Mouse (Mus musculus): ENCODE data around the gene Lamc2. TPM values are rescaled to one million over a fixed set of nuclear protein-coding genes. Genes with fewer than 3 reads are reported as not detected.
A peak's percentile ranks its signal among the peaks of the same experiment; 100 is the strongest.

Gene Lamc2
- total RNA-seq, 1 experiment from 2014 or later: not detected

- no peak for ATAC-seq (ENCODE audit: extremely low read depth, insufficient number of reproducible peaks, low FRiP score, poor library complexity, severe bottlenecking)
These were observed 49.6 kb downstream of the Lamc2 start for GRCm38 (mm10) chr1:153136647-153137046.

- no peak for ATAC-seq (ENCODE audit: extremely low read depth, insufficient number of reproducible peaks, low FRiP score, poor library complexity, severe bottlenecking)
These were observed 52.1 kb downstream of the Lamc2 start for GRCm38 (mm10) chr1:153133865-153134781.

- no peak for ATAC-seq (ENCODE audit: extremely low read depth, insufficient number of reproducible peaks, low FRiP score, poor library complexity, severe bottlenecking)
These were observed 56.1 kb downstream of the Lamc2 start for GRCm38 (mm10) chr1:153129992-153130713.

GRCm38 (mm10) chr1:153128780-153129179 is 57.5 kb downstream of the Lamc2 start:
- no peak for ATAC-seq (ENCODE audit: extremely low read depth, insufficient number of reproducible peaks, low FRiP score, poor library complexity, severe bottlenecking)

GRCm38 (mm10) chr1:153127622-153128021 is 58.6 kb downstream of the Lamc2 start:
- no peak for ATAC-seq (ENCODE audit: extremely low read depth, insufficient number of reproducible peaks, low FRiP score, poor library complexity, severe bottlenecking)

- no peak for ATAC-seq (ENCODE audit: extremely low read depth, insufficient number of reproducible peaks, low FRiP score, poor library complexity, severe bottlenecking)
These were observed 59.5 kb downstream of the Lamc2 start for GRCm38 (mm10) chr1:153126491-153127381.

- no peak for ATAC-seq (ENCODE audit: extremely low read depth, insufficient number of reproducible peaks, low FRiP score, poor library complexity, severe bottlenecking)
These were observed 60.7 kb downstream of the Lamc2 start for GRCm38 (mm10) chr1:153125287-153126275.

GRCm38 (mm10) chr1:153124502-153124901 is 61.7 kb downstream of the Lamc2 start:
- no peak for ATAC-seq (ENCODE audit: extremely low read depth, insufficient number of reproducible peaks, low FRiP score, poor library complexity, severe bottlenecking)

GRCm38 (mm10) chr1:153122764-153123163 is 63.5 kb downstream of the Lamc2 start:
- ATAC-seq (ENCODE audit: extremely low read depth, insufficient number of reproducible peaks, low FRiP score, poor library complexity, severe bottlenecking): no peak

- no peak for ATAC-seq (ENCODE audit: extremely low read depth, insufficient number of reproducible peaks, low FRiP score, poor library complexity, severe bottlenecking)
These were observed 64.9 kb downstream of the Lamc2 start for GRCm38 (mm10) chr1:153121320-153121719.

GRCm38 (mm10) chr1:153120544-153120943 is 65.7 kb downstream of the Lamc2 start:
- no peak for ATAC-seq (ENCODE audit: extremely low read depth, insufficient number of reproducible peaks, low FRiP score, poor library complexity, severe bottlenecking)

- ATAC-seq (ENCODE audit: extremely low read depth, insufficient number of reproducible peaks, low FRiP score, poor library complexity, severe bottlenecking): 0 out of 2 replicates have a peak, but pooled peaks have one; percentile 9
These were observed 70.9 kb downstream of the Lamc2 start for GRCm38 (mm10) chr1:153115315-153115714.

- ATAC-seq (ENCODE audit: extremely low read depth, insufficient number of reproducible peaks, low FRiP score, poor library complexity, severe bottlenecking): no peak
These were observed 74.7 kb downstream of the Lamc2 start for GRCm38 (mm10) chr1:153111596-153111995.

GRCm38 (mm10) chr1:153109836-153110235 is 76.4 kb downstream of the Lamc2 start:
- ATAC-seq (ENCODE audit: extremely low read depth, insufficient number of reproducible peaks, low FRiP score, poor library complexity, severe bottlenecking): no peak

GRCm38 (mm10) chr1:153109346-153109745 is 76.9 kb downstream of the Lamc2 start:
- ATAC-seq (ENCODE audit: extremely low read depth, insufficient number of reproducible peaks, low FRiP score, poor library complexity, severe bottlenecking): no peak

GRCm38 (mm10) chr1:153107866-153108265 is 78.4 kb downstream of the Lamc2 start:
- ATAC-seq (ENCODE audit: extremely low read depth, insufficient number of reproducible peaks, low FRiP score, poor library complexity, severe bottlenecking): no peak

GRCm38 (mm10) chr1:153104804-153105203 is 81.4 kb downstream of the Lamc2 start:
- no peak for ATAC-seq (ENCODE audit: extremely low read depth, insufficient number of reproducible peaks, low FRiP score, poor library complexity, severe bottlenecking)

GRCm38 (mm10) chr1:153103186-153103554 is 83.1 kb downstream of the Lamc2 start:
- ATAC-seq (ENCODE audit: extremely low read depth, insufficient number of reproducible peaks, low FRiP score, poor library complexity, severe bottlenecking): no peak

All from neutrophil, adult 5-6 weeks (primary cell).